30 mouse cellular contexts compared by ENCODE assay signal in genomic region chrX:100314172-100314902, GRCm38 (mm10).
"Had no signal": no experiment of that assay in that cellular context is flagged by ENCODE, and none has a peak within 500 bp of the region (broad histone marks: within the 10 kb centered on the region; RNA-seq: fewer than 3 reads in every experiment).

No protein-coding gene starts in this region.

- H3K4me2 ChIP-seq: heart, embryonic 11.5 days; heart, embryonic 13.5 days; heart, embryonic 15.5 days; hindbrain, embryonic 12.5 days; hindbrain, embryonic 14.5 days; intestine, embryonic 15.5 days; limb, embryonic 13.5 days; limb, embryonic 15.5 days; liver, embryonic 13.5 days; liver, embryonic 15.5 days had no signal

- H3K27ac ChIP-seq: gastrocnemius, adult 2 months; heart, adult 2 months; heart, embryonic 13.5 days; heart, embryonic 15.5 days; hindbrain, embryonic 10.5 days; hindbrain, embryonic 12.5 days; hindbrain, embryonic 14.5 days; intestine, embryonic 15.5 days; layer of hippocampus, adult 2 months; limb, embryonic 13.5 days; limb, embryonic 15.5 days; liver, embryonic 13.5 days; liver, embryonic 15.5 days had no signal

- H3K27me3 ChIP-seq: heart, embryonic 13.5 days; heart, embryonic 15.5 days; hindbrain, embryonic 12.5 days; intestine, embryonic 15.5 days; limb, embryonic 13.5 days; limb, embryonic 15.5 days; liver, embryonic 13.5 days; liver, embryonic 15.5 days had no signal

- H3K4me3 ChIP-seq: gastrocnemius, adult 2 months; heart, adult 2 months; heart, embryonic 13.5 days; heart, embryonic 15.5 days; hindbrain, embryonic 10.5 days; hindbrain, embryonic 12.5 days; intestine, embryonic 15.5 days; layer of hippocampus, adult 2 months; limb, embryonic 13.5 days; limb, embryonic 15.5 days; liver, embryonic 13.5 days; liver, embryonic 15.5 days had no signal

- ATAC-seq: hindbrain, embryonic 16.5 days; inflammation-experienced regulatory T-cells, adult 6 months; intestine, embryonic 15.5 days; intestine, postnatal 0 days had no signal

- DNase-seq: gastrocnemius, adult 2 months; gastrocnemius, postnatal 10 days; gastrocnemius, postnatal 25 days; heart, adult 11 months; heart, adult 2 months; heart, postnatal 14 days; heart, postnatal 36 days; kidney, adult 18-20 months; kidney, adult 8-10 months; kidney, postnatal 10 days; kidney, postnatal 25 days; kidney, postnatal 4 days; layer of hippocampus, postnatal 36 days; left cerebral cortex, postnatal 4 days; liver, embryonic 13.5 days; lung, adult 18-20 months had no signal

- H3K9ac ChIP-seq: heart, embryonic 13.5 days; heart, embryonic 15.5 days; hindbrain, embryonic 12.5 days; hindbrain, embryonic 14.5 days; intestine, embryonic 15.5 days; limb, embryonic 13.5 days; limb, embryonic 15.5 days; liver, embryonic 13.5 days; liver, embryonic 15.5 days had no signal

- H3K36me3 ChIP-seq: heart, embryonic 13.5 days; heart, embryonic 15.5 days; hindbrain, embryonic 10.5 days; hindbrain, embryonic 12.5 days; intestine, embryonic 15.5 days; limb, embryonic 13.5 days; limb, embryonic 15.5 days; liver, embryonic 13.5 days; liver, embryonic 15.5 days had no signal

- H3K9me3 ChIP-seq: heart, embryonic 13.5 days; heart, embryonic 15.5 days; hindbrain, embryonic 10.5 days; hindbrain, embryonic 12.5 days; intestine, embryonic 15.5 days; limb, embryonic 13.5 days; limb, embryonic 15.5 days; liver, embryonic 13.5 days; liver, embryonic 15.5 days had no signal

- H3K4me1 ChIP-seq: heart, embryonic 13.5 days; heart, embryonic 15.5 days; hindbrain, embryonic 10.5 days; hindbrain, embryonic 12.5 days; intestine, embryonic 15.5 days; limb, embryonic 13.5 days; limb, embryonic 15.5 days; liver, embryonic 13.5 days; liver, embryonic 15.5 days had no signal
